Mouse (Mus musculus) lung, postnatal 10 days (tissue): ENCODE measurements at regions not wholly inside any gene's neighbourhood (a gene's known extent, or its start where the extent isn't known, plus 50 kb on each side); places are given as distances from the start of the nearest gene placed in this dataset.
A peak's percentile ranks its signal among the peaks of the same experiment; 100 is the strongest.

Experiments used
- DNase-seq: peaks from one replicate; pipeline ENCODE4 v3.0.0; 2021

DNA sequence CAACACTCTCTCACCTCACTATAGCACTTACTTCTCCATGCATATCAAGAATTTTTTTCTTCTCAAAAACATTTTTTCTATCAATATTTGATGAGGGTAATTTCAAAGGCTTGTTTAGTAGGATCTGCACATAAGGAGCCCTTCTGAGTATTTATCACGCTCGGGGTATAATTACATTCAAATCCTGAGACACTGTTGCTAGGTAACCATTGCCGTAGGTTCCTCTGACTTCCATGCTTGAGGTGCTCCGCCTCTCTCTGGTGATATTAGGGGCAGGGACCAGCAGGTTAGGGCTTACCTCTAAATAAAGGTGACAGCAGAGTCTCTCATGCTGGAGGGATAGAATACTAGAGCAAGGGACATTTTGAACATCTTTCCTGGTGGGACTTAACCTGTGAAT, 54.4 kb upstream of the 9630041A04Rik start:
- DNase-seq: no peak

DNA sequence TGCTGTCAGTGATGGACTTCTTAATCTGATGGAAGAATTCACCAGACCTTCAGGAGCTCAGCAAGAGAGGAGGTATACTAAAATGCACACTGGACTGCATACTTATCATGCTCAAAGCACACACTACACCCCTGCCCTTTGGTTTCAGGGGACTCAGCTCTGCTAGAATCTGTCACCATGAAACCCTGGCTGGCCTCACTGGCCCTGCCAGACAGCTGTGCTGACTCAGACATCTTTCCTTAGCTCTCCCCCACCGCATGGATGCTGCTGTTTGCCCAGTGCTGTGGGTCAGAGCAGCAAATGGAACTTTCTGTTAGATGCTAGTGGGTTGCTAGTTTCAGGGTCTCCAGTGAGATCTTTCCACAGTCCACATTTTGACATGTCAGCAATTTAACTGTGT, 64.9 kb upstream of the 9630041A04Rik start:
- no peak for DNase-seq

GRCm38 (mm10) chr9:101796063-101796462, 65.6 kb upstream of the 9630041A04Rik start:
- DNase-seq: no peak

GRCm38 (mm10) chr9:101795436-101795835, 66.2 kb upstream of the 9630041A04Rik start:
- DNase-seq: no peak

DNA sequence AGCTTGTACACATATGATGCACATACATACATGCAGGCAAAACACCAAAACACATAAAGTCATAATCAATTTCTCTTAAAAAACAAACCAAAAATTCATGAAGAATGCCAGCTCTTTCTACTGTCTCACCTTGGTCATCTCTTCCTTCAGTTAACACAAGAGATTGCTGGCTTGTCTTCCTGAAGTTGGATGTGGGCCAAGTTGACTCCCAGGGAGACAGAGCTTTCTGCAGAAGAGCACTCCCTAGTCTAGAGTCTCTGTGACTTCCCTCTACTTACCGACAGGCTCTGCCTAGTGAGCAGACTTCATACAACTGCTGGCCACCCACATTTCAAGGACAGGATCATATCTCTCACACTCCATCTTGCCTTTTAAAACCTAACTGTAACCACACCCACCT, 70.7 kb upstream of the 9630041A04Rik start:
- peak; percentile 2 for DNase-seq

- DNase-seq: no peak
These were observed 120.6 kb upstream of the 9630041A04Rik start for GRCm38 (mm10) chr9:101740949-101741605.

DNA sequence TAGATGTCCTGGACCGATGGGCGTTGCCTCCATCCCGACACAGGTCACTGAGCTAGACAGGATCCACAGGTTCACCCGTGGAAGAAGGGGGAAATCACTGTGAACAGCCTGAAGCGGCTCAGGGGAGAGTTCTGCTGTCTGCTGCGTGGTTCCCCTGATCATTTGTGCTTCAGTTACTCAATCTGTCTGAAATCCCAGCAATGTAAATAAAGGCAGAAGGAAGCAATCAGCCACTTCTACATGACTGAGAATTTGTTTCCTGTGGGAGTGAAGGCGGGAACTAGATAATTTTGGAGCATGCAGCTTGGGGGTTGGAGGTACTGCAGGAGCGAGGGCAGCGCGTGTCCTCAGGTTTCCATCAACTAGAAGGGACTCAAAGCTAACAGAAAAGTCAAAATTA, 122.3 kb upstream of the 9630041A04Rik start:
- peak; percentile 7 for DNase-seq

GRCm38 (mm10) chr9:101734271-101734670, 127.4 kb upstream of the 9630041A04Rik start:
- no peak for DNase-seq

GRCm38 (mm10) chr9:101733611-101734225, 127.9 kb upstream of the 9630041A04Rik start:
- no peak for DNase-seq

DNA sequence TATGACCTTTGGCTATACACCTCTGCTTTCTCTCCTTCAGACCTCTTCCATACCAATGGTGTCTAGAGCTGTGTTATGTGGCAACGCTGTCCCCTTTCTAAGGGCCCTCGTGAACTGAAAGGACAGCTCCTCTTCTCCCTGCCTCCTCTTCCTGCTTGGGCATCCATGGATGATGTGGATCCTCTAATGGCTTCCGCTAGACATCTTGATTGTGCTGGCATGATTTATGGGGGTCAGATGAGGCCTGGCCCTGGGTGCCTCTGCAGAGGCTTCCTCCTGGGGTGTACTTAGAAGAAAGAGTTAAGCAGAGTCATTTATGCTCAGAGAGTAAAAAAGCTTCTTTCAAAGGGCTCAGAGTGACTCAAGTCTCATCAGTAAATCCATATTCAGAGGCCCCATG, 131.5 kb upstream of the 9630041A04Rik start:
- no peak for DNase-seq

DNA sequence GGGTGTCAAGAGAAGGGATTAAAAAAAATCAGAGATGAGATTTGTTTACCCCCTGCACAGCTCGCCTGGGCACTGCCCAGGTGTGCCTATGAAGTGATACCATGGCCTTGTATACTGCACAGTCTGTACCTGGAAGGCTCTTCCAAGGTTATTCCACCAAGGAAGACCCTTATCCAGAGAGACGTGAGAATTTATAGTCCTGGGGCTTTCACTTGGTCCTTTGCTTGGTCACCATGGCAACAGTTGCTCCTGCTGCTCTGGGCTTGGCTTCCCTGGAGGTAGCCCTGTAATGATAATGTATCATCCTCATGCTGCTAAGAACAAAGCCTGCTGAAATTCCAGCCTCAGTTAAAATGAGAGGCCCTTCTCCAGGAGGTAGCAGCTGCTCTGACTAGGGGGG, 143.7 kb upstream of the 9630041A04Rik start:
- no peak for DNase-seq

DNA sequence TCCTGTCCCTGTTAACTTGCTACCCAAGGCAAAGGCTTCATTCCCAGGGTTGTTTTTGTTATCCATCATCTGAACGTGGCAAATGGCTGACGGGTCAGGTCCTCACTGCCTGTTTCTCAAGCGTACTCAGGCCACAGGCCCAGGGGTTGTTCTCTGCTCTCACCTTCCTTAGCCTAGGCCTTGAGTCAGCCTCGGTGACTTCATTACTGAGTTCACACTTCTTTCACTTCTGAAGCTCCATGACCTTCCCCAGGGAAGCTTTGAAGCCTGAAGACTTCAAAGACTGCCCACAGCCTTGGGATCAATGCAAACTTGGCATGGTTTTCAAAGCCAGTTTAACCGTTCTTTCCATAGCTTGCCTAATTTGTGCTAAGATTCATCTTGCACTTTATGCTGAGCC, 145.3 kb upstream of the 9630041A04Rik start:
- DNase-seq: no peak

DNA sequence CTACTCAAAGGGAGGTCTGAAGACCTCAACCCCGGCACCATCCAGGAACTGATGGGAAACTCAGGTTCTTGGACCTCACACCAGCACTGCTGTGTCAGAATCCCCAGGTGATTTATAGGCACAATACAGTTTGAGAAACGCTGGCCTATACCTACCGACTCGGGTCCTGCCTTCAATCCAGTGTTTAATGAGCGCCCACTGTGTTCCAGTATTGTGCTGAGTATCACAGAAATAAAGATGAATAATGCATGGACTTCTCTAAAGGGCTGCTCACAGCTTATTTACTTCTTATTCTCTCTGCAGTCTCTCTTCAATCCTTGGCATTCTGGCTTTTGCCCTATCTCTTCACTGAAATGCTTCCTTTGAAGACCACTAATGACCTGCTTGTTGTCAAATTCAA, 146.8 kb upstream of the 9630041A04Rik start:
- no peak for DNase-seq

DNA sequence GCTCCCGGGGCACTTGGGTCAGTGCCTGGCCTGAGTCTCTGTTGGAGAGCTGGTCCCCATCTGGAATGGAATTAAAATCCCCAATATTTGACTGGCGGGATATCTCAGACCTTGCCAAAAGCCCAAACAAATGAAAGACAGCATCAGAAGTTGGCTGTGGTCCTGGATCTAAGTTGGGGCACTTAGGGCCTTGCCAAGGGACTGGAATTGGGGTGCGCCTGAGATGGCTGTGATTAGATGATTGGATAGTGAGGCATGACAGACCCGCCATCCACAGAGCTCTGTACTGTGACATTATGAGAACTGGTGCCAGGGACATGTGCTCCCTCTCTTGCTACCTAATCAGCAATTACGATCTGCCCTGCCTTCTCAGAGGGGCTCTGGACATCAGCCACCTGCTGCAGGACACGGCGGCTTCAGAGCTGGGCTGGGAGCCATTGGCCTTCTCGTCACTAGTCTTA, 151.0 kb upstream of the 9630041A04Rik start:
- DNase-seq: peak; percentile 60

GRCm38 (mm10) chr9:101700368-101700767, 161.3 kb upstream of the 9630041A04Rik start:
- DNase-seq: no peak

- no peak for DNase-seq
These were observed 167.6 kb upstream of the 9630041A04Rik start for GRCm38 (mm10) chr9:101694054-101694453.

DNA sequence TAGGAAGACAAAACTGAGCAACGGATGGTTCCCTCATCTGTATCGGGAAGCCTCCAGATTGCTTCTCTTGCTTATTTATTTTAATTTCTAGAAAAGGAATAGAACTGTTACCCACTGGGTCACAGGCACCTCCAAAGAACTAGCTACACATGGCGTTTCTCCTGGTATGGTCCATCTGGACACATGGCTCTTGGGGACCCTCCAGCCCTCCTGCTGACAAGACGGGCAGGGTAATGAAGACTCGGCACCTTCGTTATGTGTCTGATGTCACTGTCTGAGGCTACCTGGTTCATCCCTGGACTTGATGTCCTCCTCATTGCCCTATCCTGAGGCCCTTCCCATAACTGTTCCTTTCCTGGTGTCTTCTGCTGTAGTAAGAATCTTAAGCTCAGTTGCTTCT, 170.3 kb upstream of the 9630041A04Rik start:
- no peak for DNase-seq

GRCm38 (mm10) chr9:101690916-101691315, 170.7 kb upstream of the 9630041A04Rik start:
- DNase-seq: no peak

- DNase-seq: no peak
These were observed 171.2 kb upstream of the 9630041A04Rik start for GRCm38 (mm10) chr9:101690402-101690861.

- peak; percentile 92 for DNase-seq
These were observed 171.9 kb upstream of the 9630041A04Rik start for GRCm38 (mm10) chr9:101689532-101690401.

- no peak for DNase-seq
These were observed 174.4 kb upstream of the 9630041A04Rik start for GRCm38 (mm10) chr9:101687226-101687625.

DNA sequence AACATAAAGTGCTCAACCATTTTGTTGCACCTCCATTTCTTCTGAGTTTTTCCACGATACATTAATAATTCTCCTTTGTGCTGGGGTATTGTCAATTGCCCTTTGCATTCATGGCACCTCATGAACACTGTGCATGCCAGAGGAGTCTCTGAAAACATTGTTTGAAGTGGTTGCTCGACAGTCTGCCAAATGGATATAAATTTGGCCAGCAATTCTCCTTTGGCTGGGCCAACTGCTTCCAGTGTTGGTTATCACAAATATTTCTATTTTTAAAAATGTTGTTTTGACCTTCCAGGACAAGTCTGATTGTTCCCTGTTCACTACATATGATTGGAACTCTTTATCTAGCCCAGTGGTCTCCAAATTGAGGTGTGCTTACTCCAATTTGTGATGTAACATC, 184.1 kb upstream of the 9630041A04Rik start:
- peak; percentile 22 for DNase-seq

- no peak for DNase-seq
These were observed 191.5 kb upstream of the 9630041A04Rik start for GRCm38 (mm10) chr9:101670111-101670510.

DNA sequence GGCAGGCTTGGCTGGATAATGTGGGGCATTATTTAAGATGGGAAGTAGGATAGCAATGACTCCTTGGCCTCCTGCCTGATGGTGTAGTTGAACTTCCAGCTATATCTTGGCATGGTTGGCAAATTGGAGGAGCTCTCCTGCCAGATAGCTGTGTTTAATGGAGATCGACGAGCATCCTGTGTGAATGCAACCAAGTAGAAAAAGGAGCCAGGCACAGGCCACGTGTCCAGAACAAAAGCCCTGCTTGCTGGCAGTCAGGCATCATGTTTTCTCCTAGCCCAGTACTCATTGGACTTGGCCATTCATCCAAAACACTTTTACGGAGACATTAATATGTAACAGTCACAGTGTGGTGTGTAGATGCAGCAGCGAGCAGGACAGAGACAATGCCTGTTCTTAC, 211.8 kb upstream of the 9630041A04Rik start:
- no peak for DNase-seq
